Mouse (Mus musculus) lung, postnatal 0 days (tissue): ENCODE data around the gene Vill. TPM values are rescaled to one million over a fixed set of nuclear protein-coding genes. Genes with fewer than 3 reads are reported as not detected.

Experiments used
- ATAC-seq: fragments of 200-750 bp; cut with Nextera tagmentation; 2 replicates; pipeline ENCODE4 v1.8.0; 2017; ENCODE audit warnings: moderate library complexity
- DNase-seq: peaks from one replicate; pipeline ENCODE4 v3.0.0-alpha.2; 2016; ENCODE audit warnings: low spot score
- H3K27ac ChIP-seq: fragments of 300-500 bp; sonication (generic); 2 replicates; pipeline ENCODE4 v1.5.1; 2014; ENCODE audit warnings: antibody characterized with exemption, mild to moderate bottlenecking, low read length, mixed read lengths
- H3K27me3 ChIP-seq: fragments of 300-500 bp; sonication (generic); replicated peaks from 2 replicates; pipeline ENCODE4 v1.6.1; 2014; ENCODE audit warnings: low read length, mixed read lengths; ENCODE audit not compliant: insufficient read depth
- H3K36me3 ChIP-seq: fragments of 300-500 bp; sonication (generic); 2 replicates; pipeline ENCODE4 v1.6.1; 2014; ENCODE audit warnings: low read length, mixed read lengths; ENCODE audit not compliant: insufficient read depth
- H3K4me1 ChIP-seq: fragments of 300-500 bp; sonication (generic); 2 replicates; pipeline ENCODE4 v1.6.1; 2014; ENCODE audit warnings: antibody characterized with exemption, low read depth, low read length, mixed read lengths; ENCODE audit not compliant: insufficient read depth
- H3K4me2 ChIP-seq: fragments of 300-500 bp; sonication (generic); replicated peaks from 2 replicates; pipeline ENCODE4 v1.6.1; 2014; ENCODE audit warnings: low read depth, mild to moderate bottlenecking, low read length, moderate library complexity, mixed read lengths
- H3K4me3 ChIP-seq: fragments of 300-500 bp; sonication (generic); 2 replicates; pipeline ENCODE4 v1.5.1; 2014; ENCODE audit warnings: low read depth, low read length
- H3K9ac ChIP-seq: fragments of 300-500 bp; sonication (generic); replicated peaks from 2 replicates; pipeline ENCODE4 v1.6.1; 2014; ENCODE audit warnings: low read depth, mild to moderate bottlenecking
- H3K9me3 ChIP-seq: fragments of 300-500 bp; sonication (generic); 2 replicates; pipeline ENCODE4 v1.6.1; 2016; ENCODE audit warnings: low read length, mixed read lengths
- CTCF ChIP-seq: IDR thresholded peaks from 2 replicates; pipeline ENCODE4 v1.5.1; 2016; ENCODE audit warnings: antibody characterized with exemption, mild to moderate bottlenecking
- EP300 ChIP-seq: IDR thresholded peaks from 2 replicates; pipeline ENCODE4 v1.6.1; 2016; ENCODE audit warnings: antibody characterized with exemption, mild to moderate bottlenecking, control low read depth
- WGBS: fragments of 180-500 bp; shearing (Covaris S2); extraction: QIAGEN DNeasy Blood & Tissue Kit; methylation state at CpG from one replicate; pipeline ENCODE4 v1.1.7; 2014; 5-methylcytosine and 5-hydroxymethylcytosine counted together
- polyA plus RNA-seq: library from polyadenylated mRNA; unstranded; fragments of >200 nt; fragmentation: Nextera tagmentation; extraction: Ambion mirVana; gene quantifications from 2 replicates; pipeline ENCODE4 v1.2.1, GENCODE M21; 2015

Vill gene
- polyA plus RNA-seq, 1 experiment from 2014 or later: 16.6 TPM

GRCm38 (mm10) chr9:119083966-119084365 is 31.4 kb downstream of the Vill start:
- Histone ChIP-seq H3K36me3 (no peaks in the 10 kb centered on the region), H3K27ac (no peak overlapping the region), H3K9ac (no peak overlapping the region), H3K4me1 (no peaks in the 10 kb centered on the region), H3K9me3 (no peaks in the 10 kb centered on the region), H3K4me2 (no peak overlapping the region), H3K4me3 (no peak overlapping the region), H3K27me3 (no peaks in the 10 kb centered on the region)
- ATAC-seq (no peak), DNase-seq (no peak)
- 63% methylated on average over 10 of the region's 10 CpGs for WGBS
- TF ChIP-seq CTCF (no peak), EP300 (no peak)

- Histone ChIP-seq H3K4me1 (no peaks in the 10 kb centered on the region), H3K9me3 (no peaks in the 10 kb centered on the region), H3K36me3 (no peaks in the 10 kb centered on the region), H3K4me2 (no peak overlapping the region), H3K4me3 (no peak overlapping the region), H3K27ac (no peak overlapping the region), H3K27me3 (no peaks in the 10 kb centered on the region), H3K9ac (no peak overlapping the region)
- 73% methylated on average over 1 of the region's 1 CpGs for WGBS
- ATAC-seq: no peak
- no peak for DNase-seq
- no peak for TF ChIP-seq CTCF
- TF ChIP-seq EP300: no peak
These were observed 33.9 kb downstream of the Vill start for GRCm38 (mm10) chr9:119086451-119086850.

GRCm38 (mm10) chr9:119087309-119087708 is 34.7 kb downstream of the Vill start:
- WGBS: 80% methylated on average over 5 of the region's 5 CpGs
- Histone ChIP-seq H3K27me3 (no peaks in the 10 kb centered on the region), H3K4me2 (no peak overlapping the region), H3K36me3 (no peaks in the 10 kb centered on the region), H3K4me3 (no peak overlapping the region), H3K4me1 (no peaks in the 10 kb centered on the region), H3K9me3 (no peaks in the 10 kb centered on the region), H3K27ac (no peak overlapping the region), H3K9ac (no peak overlapping the region)
- no peak for TF ChIP-seq CTCF
- no peak for ATAC-seq
- DNase-seq: no peak

GRCm38 (mm10) chr9:119088148-119088801 is 35.7 kb downstream of the Vill start:
- peak; percentile 98 for DNase-seq
- 0 out of 2 replicates have a peak, but pooled peaks cover 3% of the 10 kb centered on the region for H3K4me1 ChIP-seq

GRCm38 (mm10) chr9:119089437-119089836 is 36.9 kb downstream of the Vill start:
- ATAC-seq (no peak), DNase-seq (no peak)
- H3K27me3 ChIP-seq: no peaks in the 10 kb centered on the region
- no peaks in the 10 kb centered on the region for H3K36me3 ChIP-seq
- no peak overlapping the region for H3K27ac ChIP-seq
- H3K4me3 ChIP-seq: no peak overlapping the region
- no peak for TF ChIP-seq CTCF
- no peak for TF ChIP-seq EP300
- no peak overlapping the region for H3K4me2 ChIP-seq
- H3K9me3 ChIP-seq: no peaks in the 10 kb centered on the region
- no peak overlapping the region for H3K9ac ChIP-seq
- H3K4me1 ChIP-seq: 0 out of 2 replicates have a peak, but pooled peaks cover 3% of the 10 kb centered on the region
- WGBS: 78% methylated on average over 7 of the region's 7 CpGs

More at GRCm38 (mm10) chr9:119088148-119088801, 35.7 kb downstream of the Vill start:
- H3K4me3 ChIP-seq: peak overlapping the region; percentile 29
- H3K27me3 ChIP-seq: no peaks in the 10 kb centered on the region
- H3K27ac ChIP-seq: peak overlapping the region; percentile 74
- ATAC-seq: peak; percentile 95
- WGBS: 1% methylated on average over 24 of the region's 24 CpGs
- H3K36me3 ChIP-seq: no peaks in the 10 kb centered on the region
- H3K4me2 ChIP-seq: peak overlapping the region; percentile 58
- TF ChIP-seq EP300 (no peak), CTCF (no peak)
- no peak overlapping the region; the same call in 1 of the 2 replicates for H3K9ac ChIP-seq
- no peaks in the 10 kb centered on the region for H3K9me3 ChIP-seq

- no peak overlapping the region for H3K9ac ChIP-seq
- H3K4me3 ChIP-seq: no peak overlapping the region
- ATAC-seq (no peak), DNase-seq (no peak)
- TF ChIP-seq EP300: no peak
- TF ChIP-seq CTCF: no peak
- no peak overlapping the region for H3K27ac ChIP-seq
- no peaks in the 10 kb centered on the region for H3K27me3 ChIP-seq
- WGBS: 94% methylated on average over 5 of the region's 5 CpGs
- no peaks in the 10 kb centered on the region for H3K36me3 ChIP-seq
- H3K4me2 ChIP-seq: no peak overlapping the region
- 0 out of 2 replicates have a peak, but pooled peaks cover 3% of the 10 kb centered on the region for H3K4me1 ChIP-seq
- no peaks in the 10 kb centered on the region for H3K9me3 ChIP-seq
These were observed 37.9 kb downstream of the Vill start for GRCm38 (mm10) chr9:119090462-119090861.
